Mouse (Mus musculus): ENCODE measurements at regions not wholly inside any gene's neighbourhood (a gene's known extent, or its start where the extent isn't known, plus 50 kb on each side); places are given as distances from the start of the nearest gene placed in this dataset.

GRCm38 (mm10) chr19:16075512-16076086 is 57.0 kb upstream of the Gnaq start:
- H3K27me3 ChIP-seq: no peaks in the 10 kb centered on the region
- no peak overlapping the region for H3K27ac ChIP-seq (replicated peaks)
- H3K36me3 ChIP-seq: no peaks in the 10 kb centered on the region
- H3K4me2 ChIP-seq (replicated peaks): no peak overlapping the region
- H3K4me3 ChIP-seq (replicated peaks): no peak overlapping the region
- no peaks in the 10 kb centered on the region for H3K4me1 ChIP-seq
- no peaks in the 10 kb centered on the region for H3K9me3 ChIP-seq (replicated peaks)
- no peak for ATAC-seq (ENCODE audit: insufficient number of reproducible peaks, low FRiP score, low TSS enrichment, low read depth)
- no peak overlapping the region for H3K9ac ChIP-seq
- 18% methylated on average over 2 of the region's 2 CpGs for WGBS

- Histone ChIP-seq H3K4me1 (no peaks in the 10 kb centered on the region), H3K27me3 (no peaks in the 10 kb centered on the region), H3K9me3 (replicated peaks) (no peaks in the 10 kb centered on the region), H3K27ac (replicated peaks) (no peak overlapping the region), H3K36me3 (no peaks in the 10 kb centered on the region), H3K4me2 (replicated peaks) (no peak overlapping the region), H3K9ac (no peak overlapping the region), H3K4me3 (replicated peaks) (no peak overlapping the region)
- 64% methylated on average over 1 of the region's 1 CpGs for WGBS
- ATAC-seq (ENCODE audit: insufficient number of reproducible peaks, low FRiP score, low TSS enrichment, low read depth): no peak
Measured at GRCm38 (mm10) chr19:16075026-16075425, 57.6 kb upstream of the Gnaq start.

GRCm38 (mm10) chr19:16067314-16067713 is 65.3 kb upstream of the Gnaq start:
- H3K4me1 ChIP-seq: peaks cover 4% of the 10 kb centered on the region; the same call in 1 of the 2 replicates
- H3K27ac ChIP-seq (replicated peaks): no peak overlapping the region
- H3K9me3 ChIP-seq (replicated peaks): no peaks in the 10 kb centered on the region
- no peaks in the 10 kb centered on the region for H3K27me3 ChIP-seq
- no peak overlapping the region for H3K4me2 ChIP-seq (replicated peaks)
- H3K4me3 ChIP-seq (replicated peaks): no peak overlapping the region
- WGBS: 73% methylated on average over 6 of the region's 6 CpGs
- H3K36me3 ChIP-seq: no peaks in the 10 kb centered on the region
- no peak for ATAC-seq (ENCODE audit: insufficient number of reproducible peaks, low FRiP score, low TSS enrichment, low read depth)
- no peak overlapping the region for H3K9ac ChIP-seq

- H3K9ac ChIP-seq: no peak overlapping the region
- no peak overlapping the region for H3K27ac ChIP-seq (replicated peaks)
- no peak for ATAC-seq (ENCODE audit: insufficient number of reproducible peaks, low FRiP score, low TSS enrichment, low read depth)
- no peaks in the 10 kb centered on the region for H3K36me3 ChIP-seq
- H3K9me3 ChIP-seq (replicated peaks): no peaks in the 10 kb centered on the region
- no peaks in the 10 kb centered on the region for H3K27me3 ChIP-seq
- no peak overlapping the region for H3K4me3 ChIP-seq (replicated peaks)
- no peak overlapping the region for H3K4me2 ChIP-seq (replicated peaks)
- H3K4me1 ChIP-seq: peaks cover 4% of the 10 kb centered on the region; the same call in 1 of the 2 replicates
- WGBS: 89% methylated on average over 3 of the region's 3 CpGs
Measured at GRCm38 (mm10) chr19:16064911-16065310, 67.7 kb upstream of the Gnaq start.

GRCm38 (mm10) chr19:16063916-16064580 is 68.6 kb upstream of the Gnaq start:
- Histone ChIP-seq H3K27ac (replicated peaks) (no peak overlapping the region), H3K4me2 (replicated peaks) (peak overlapping the region; percentile 56), H3K4me1 (peaks cover 4% of the 10 kb centered on the region; the same call in 1 of the 2 replicates), H3K9me3 (replicated peaks) (no peaks in the 10 kb centered on the region), H3K36me3 (no peaks in the 10 kb centered on the region), H3K9ac (no peak overlapping the region), H3K4me3 (replicated peaks) (peak overlapping the region; percentile 32), H3K27me3 (no peaks in the 10 kb centered on the region)
- WGBS: 12% methylated on average over 12 of the region's 12 CpGs
- no peak; the same call in 1 of the 2 replicates for ATAC-seq (ENCODE audit: insufficient number of reproducible peaks, low FRiP score, low TSS enrichment, low read depth)

- 46% methylated on average over 8 of the region's 8 CpGs for WGBS
Measured at GRCm38 (mm10) chr19:16063533-16063915, 69.1 kb upstream of the Gnaq start.

GRCm38 (mm10) chr19:16061821-16062220 is 70.8 kb upstream of the Gnaq start:
- no peak overlapping the region for H3K4me3 ChIP-seq (replicated peaks)
- H3K9ac ChIP-seq: no peak overlapping the region
- no peak for ATAC-seq (ENCODE audit: insufficient number of reproducible peaks, low FRiP score, low TSS enrichment, low read depth)
- H3K27me3 ChIP-seq: no peaks in the 10 kb centered on the region
- no peaks in the 10 kb centered on the region for H3K9me3 ChIP-seq (replicated peaks)
- no peak overlapping the region for H3K4me2 ChIP-seq (replicated peaks)
- peaks cover 4% of the 10 kb centered on the region; the same call in 1 of the 2 replicates for H3K4me1 ChIP-seq
- H3K36me3 ChIP-seq: no peaks in the 10 kb centered on the region
- no peak overlapping the region for H3K27ac ChIP-seq (replicated peaks)
- 75% methylated on average over 11 of the region's 11 CpGs for WGBS

More at GRCm38 (mm10) chr19:16063533-16063915, 69.1 kb upstream of the Gnaq start:
- Histone ChIP-seq H3K36me3 (no peaks in the 10 kb centered on the region), H3K27me3 (no peaks in the 10 kb centered on the region), H3K4me1 (peaks cover 4% of the 10 kb centered on the region; the same call in 1 of the 2 replicates), H3K27ac (replicated peaks) (no peak overlapping the region), H3K4me2 (replicated peaks) (peak overlapping the region; percentile 56; the same call in 1 of the 2 replicates), H3K4me3 (replicated peaks) (no peak overlapping the region), H3K9me3 (replicated peaks) (no peaks in the 10 kb centered on the region), H3K9ac (no peak overlapping the region)
- ATAC-seq (ENCODE audit: insufficient number of reproducible peaks, low FRiP score, low TSS enrichment, low read depth): no peak

GRCm38 (mm10) chr19:16059026-16059425 is 73.6 kb upstream of the Gnaq start:
- H3K4me1 ChIP-seq: peaks cover under 1% of the 10 kb centered on the region; the same call in 1 of the 2 replicates
- H3K4me2 ChIP-seq (replicated peaks): no peak overlapping the region
- ATAC-seq (ENCODE audit: insufficient number of reproducible peaks, low FRiP score, low TSS enrichment, low read depth): no peak
- H3K9me3 ChIP-seq (replicated peaks): no peaks in the 10 kb centered on the region
- no peaks in the 10 kb centered on the region for H3K36me3 ChIP-seq
- no peak overlapping the region for H3K27ac ChIP-seq (replicated peaks)
- no peak overlapping the region for H3K9ac ChIP-seq
- no peaks in the 10 kb centered on the region for H3K27me3 ChIP-seq
- WGBS: 78% methylated on average over 4 of the region's 4 CpGs
- no peak overlapping the region for H3K4me3 ChIP-seq (replicated peaks)

GRCm38 (mm10) chr19:16050220-16051055 is 65.6 kb upstream of the Cep78 start:
- Histone ChIP-seq H3K27me3 (no peaks in the 10 kb centered on the region), H3K4me3 (replicated peaks) (peak overlapping the region; percentile 46), H3K27ac (replicated peaks) (0 out of 2 replicates have a peak overlapping the region, but pooled peaks have one; percentile 29), H3K4me2 (replicated peaks) (peak overlapping the region; percentile 70), H3K9me3 (replicated peaks) (no peaks in the 10 kb centered on the region), H3K4me1 (no peaks in the 10 kb centered on the region; the same call in 1 of the 2 replicates), H3K36me3 (no peaks in the 10 kb centered on the region), H3K9ac (no peak overlapping the region)
- WGBS: 8% methylated on average over 18 of the region's 18 CpGs
- no peak for ATAC-seq (ENCODE audit: insufficient number of reproducible peaks, low FRiP score, low TSS enrichment, low read depth)

GRCm38 (mm10) chr19:16049646-16050045 is 64.9 kb upstream of the Cep78 start:
- 20% methylated on average over 3 of the region's 3 CpGs for WGBS
- Histone ChIP-seq H3K9ac (no peak overlapping the region), H3K27ac (replicated peaks) (no peak overlapping the region), H3K27me3 (no peaks in the 10 kb centered on the region), H3K4me2 (replicated peaks) (peak overlapping the region; percentile 70), H3K4me1 (no peaks in the 10 kb centered on the region; the same call in 1 of the 2 replicates), H3K4me3 (replicated peaks) (peak overlapping the region; percentile 46), H3K36me3 (no peaks in the 10 kb centered on the region), H3K9me3 (replicated peaks) (no peaks in the 10 kb centered on the region)
- no peak for ATAC-seq (ENCODE audit: insufficient number of reproducible peaks, low FRiP score, low TSS enrichment, low read depth)

- Histone ChIP-seq H3K36me3 (no peaks in the 10 kb centered on the region), H3K9me3 (replicated peaks) (no peaks in the 10 kb centered on the region), H3K4me3 (replicated peaks) (no peak overlapping the region), H3K27ac (replicated peaks) (no peak overlapping the region), H3K9ac (no peak overlapping the region), H3K4me1 (no peaks in the 10 kb centered on the region; the same call in 1 of the 2 replicates), H3K27me3 (no peaks in the 10 kb centered on the region), H3K4me2 (replicated peaks) (no peak overlapping the region)
- 44% methylated on average over 7 of the region's 7 CpGs for WGBS
- ATAC-seq (ENCODE audit: insufficient number of reproducible peaks, low FRiP score, low TSS enrichment, low read depth): no peak
Measured at GRCm38 (mm10) chr19:16046977-16047376, 62.2 kb upstream of the Cep78 start.
